ENCODE assay signal across 17 mouse cellular contexts in the genomic region with DNA sequence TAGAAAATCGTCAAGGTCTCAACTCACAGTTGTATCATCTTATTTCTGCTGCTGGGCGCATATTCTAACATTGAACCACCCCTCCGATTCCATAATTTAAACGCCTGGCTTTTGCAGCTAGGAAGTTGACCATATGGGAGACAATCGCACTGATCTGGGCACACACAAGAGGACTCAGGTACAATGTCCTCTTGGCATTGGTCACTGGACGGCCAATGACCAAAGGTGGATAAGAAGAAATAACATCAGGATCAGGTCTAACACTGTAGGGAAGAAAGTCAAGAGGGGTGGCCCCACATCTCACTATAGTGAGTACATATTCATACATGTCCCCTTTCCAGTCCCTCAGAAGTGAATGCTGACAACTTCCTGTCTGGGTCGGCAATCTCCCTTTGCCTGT. TPM values are rescaled to one million over a fixed set of nuclear protein-coding genes. Genes with fewer than 3 reads are reported as not detected.
"Had no signal": no experiment of that assay in that cellular context is flagged by ENCODE, and none has a peak within 500 bp of the region (broad histone marks: within the 10 kb centered on the region; RNA-seq: fewer than 3 reads in every experiment).

No protein-coding gene starts in this region.

- H3K4me3 ChIP-seq: midbrain, embryonic 10.5 days; midbrain, embryonic 12.5 days; myocyte; neural tube, embryonic 13.5 days; neural tube, embryonic 15.5 days; stomach, embryonic 15.5 days had no signal

- H3K36me3 ChIP-seq: midbrain, embryonic 10.5 days; midbrain, embryonic 12.5 days; neural tube, embryonic 13.5 days; neural tube, embryonic 15.5 days; stomach, embryonic 15.5 days had no signal

- H3K4me1 ChIP-seq: midbrain, embryonic 10.5 days; midbrain, embryonic 12.5 days; neural tube, embryonic 13.5 days; neural tube, embryonic 15.5 days had no signal

- DNase-seq: lung, embryonic 14.5 days; lung, postnatal 10 days; lung, postnatal 4 days; retina, postnatal 1 day; right cerebral cortex, postnatal 14 days; thymus, adult 2 months; thymus, postnatal 25 days; thymus, postnatal 4 days had no signal

- H3K27ac ChIP-seq: midbrain, embryonic 10.5 days; midbrain, embryonic 12.5 days; neural tube, embryonic 13.5 days; neural tube, embryonic 15.5 days; stomach, embryonic 15.5 days; stomach, postnatal 0 days had no signal

- H3K9me3 ChIP-seq: midbrain, embryonic 10.5 days; midbrain, embryonic 12.5 days; neural tube, embryonic 13.5 days; neural tube, embryonic 15.5 days; stomach, embryonic 15.5 days had no signal

- ATAC-seq: midbrain, embryonic 16.5 days had no signal

- H3K9ac ChIP-seq: lung, embryonic 14.5 days; midbrain, embryonic 12.5 days; neural tube, embryonic 13.5 days; neural tube, embryonic 15.5 days; stomach, embryonic 15.5 days had no signal

- H3K27me3 ChIP-seq: midbrain, embryonic 12.5 days; neural tube, embryonic 13.5 days; neural tube, embryonic 15.5 days; stomach, embryonic 15.5 days had no signal

- H3K4me2 ChIP-seq: lung, embryonic 14.5 days; midbrain, embryonic 12.5 days; neural tube, embryonic 13.5 days; neural tube, embryonic 15.5 days; stomach, embryonic 15.5 days had no signal

RNA-seq across cellular contexts. Expression of gene Phyhipl, which starts 43.8 kb away (rescaled TPM):
- polyA plus RNA-seq: spleen, adult 2 months had no signal
